Mouse (Mus musculus) spleen, adult 12 weeks (tissue): Measurements from ENCODE around the gene Dpep2nb.

ENCODE experiments used
- DNase-seq: peaks from one replicate; pipeline ENCODE4 v3.0.0; 2022; ENCODE audit warnings: low spot score

Dpep2nb gene

GRCm38 (mm10) chr8:105961101-105961500 is 44.7 kb downstream of the Dpep2nb start:
- DNase-seq = no peak

GRCm38 (mm10) chr8:105959350-105959749 is 46.4 kb downstream of the Dpep2nb start:
- no peak for DNase-seq

- no peak for DNase-seq
Measured at GRCm38 (mm10) chr8:105957813-105958212, 48.0 kb downstream of the Dpep2nb start.

GRCm38 (mm10) chr8:105956556-105956955 is 49.2 kb downstream of the Dpep2nb start:
- no peak for DNase-seq

DNA sequence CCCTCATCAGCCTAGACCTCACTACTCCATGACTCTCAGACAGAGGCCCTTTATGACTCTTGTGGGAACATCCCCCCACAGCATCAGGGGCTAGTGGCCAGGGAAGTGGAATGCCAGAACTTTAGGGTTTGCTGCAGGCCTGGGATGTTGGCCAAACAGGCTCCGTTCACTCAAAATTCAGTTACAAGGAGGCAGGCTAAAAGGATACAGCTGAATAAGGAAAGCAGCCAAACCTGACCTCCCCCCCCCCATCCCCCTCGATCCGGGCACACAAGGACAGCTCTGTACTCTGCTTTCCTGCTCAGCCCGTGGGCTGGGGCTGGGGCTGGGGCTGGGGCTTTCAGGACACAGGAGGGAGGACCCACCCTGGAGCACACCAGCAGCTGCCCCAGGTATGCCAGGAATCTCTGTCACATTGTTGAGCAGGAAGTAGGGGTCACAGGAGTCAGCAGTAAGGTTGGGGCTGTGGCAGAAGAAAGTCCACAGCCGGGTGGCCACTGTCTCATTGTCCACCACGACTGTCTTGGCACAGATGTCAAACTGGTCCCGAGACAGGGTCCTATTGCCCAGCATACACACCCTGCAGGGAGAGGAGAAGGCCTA is 54.6 kb downstream of the Dpep2nb start:
- no peak for DNase-seq

- no peak for DNase-seq
Measured at GRCm38 (mm10) chr8:105949350-105949749, 56.4 kb downstream of the Dpep2nb start.
